Mouse (Mus musculus) mouse embryonic stem cell (cell line): ENCODE data around the gene Tkfc.

ENCODE experiments used
- in situ Hi-C, 2 experiments: fragments of 300-500 bp; cut with MboI; formaldehyde crosslinking; loops; 1 replicate in 1 of 2; 3 replicates in 1 of 2; pipeline ENCODE4 v1.14.3; 2019 to 2020; ENCODE audit warnings: low sequenced_read_pairs in 2 of 2, low pct_unique_long_range_greater_than_20kb in 1 of 2, mixed read lengths in 1 of 2; ENCODE audit not compliant: unreplicated experiment in 1 of 2

The Tkfc gene

GRCm38 (mm10) chr19:10557001-10557400 lies 48.5 kb downstream of the Tkfc start:
- in situ Hi-C loops = no loop called here

- in situ Hi-C loops = no loop called here
Measured at GRCm38 (mm10) chr19:10555624-10556510, 49.6 kb downstream of the Tkfc start, which contains the start of gene Tmem216. Gene Tmem216, minus strand, starts transcription at chr19:10556238.

GRCm38 (mm10) chr19:10539454-10539853 lies 66.0 kb downstream of the Tkfc start:
- in situ Hi-C loops = no loop called here
